Mouse (Mus musculus) T-helper 17 cell (primary cell): ENCODE measurements around the gene Frem3.

Experiments used
- in situ Hi-C, 2 experiments: fragments of 300-600 bp; cut with MboI, MseI; formaldehyde crosslinking; loops; 1 replicate in 1 of 2; 2 replicates in 1 of 2; pipeline ENCODE4 v1.15.1; 2025; ENCODE audit warnings: high pct_unique_total_duplicates in 2 of 2

Frem3 gene

DNA sequence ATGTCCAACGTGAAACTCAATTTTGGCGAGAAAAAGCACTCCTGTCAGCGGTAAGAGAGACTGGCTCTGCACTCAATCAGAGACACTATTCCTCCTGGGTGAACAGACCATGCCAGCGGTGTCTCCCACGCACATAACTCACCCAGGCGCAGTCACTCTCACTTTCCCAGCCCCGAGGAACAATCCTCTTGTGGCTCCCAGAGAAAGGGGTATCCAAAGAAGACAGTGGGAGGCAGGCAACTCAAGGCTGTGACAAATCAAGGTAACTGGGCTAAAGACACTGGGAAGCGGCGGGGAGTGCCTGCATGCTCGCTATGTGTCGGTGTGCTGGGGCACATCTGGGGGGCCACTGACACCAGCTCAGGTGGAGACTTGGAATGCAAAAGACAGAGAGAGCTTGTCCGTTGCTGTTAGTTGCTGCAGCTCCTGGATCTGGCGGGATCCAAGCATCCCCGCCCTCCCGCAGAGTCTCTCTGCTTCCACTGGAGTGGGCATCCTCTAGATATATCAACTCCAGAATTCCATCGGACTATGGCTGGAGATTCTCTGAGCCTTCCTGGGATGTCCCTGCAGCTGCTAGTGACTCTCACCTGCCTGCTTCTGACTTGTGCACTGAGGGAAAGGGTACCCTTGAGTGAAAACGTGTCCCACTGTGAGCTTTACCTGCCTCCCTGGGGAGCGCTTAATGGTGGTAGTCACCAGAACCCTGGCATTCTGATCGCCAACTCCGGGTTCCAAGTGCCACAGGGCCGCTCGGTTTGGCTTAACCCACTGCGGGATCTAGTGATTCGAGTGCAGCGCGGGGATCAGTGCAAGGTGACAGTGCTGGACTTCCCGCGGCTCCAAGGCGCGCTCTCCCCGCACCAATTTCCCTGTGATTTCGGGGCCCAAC is at the start of gene Frem3:
Gene Frem3, plus strand, starts transcription at position 532 of the 892 bp plus-strand sequence.
- in situ Hi-C loops, result loop anchor here in 1 of 2 experiments (5.0 kb wide), 1 partner anchor 57 kb away; no protein-coding TSS in a partner anchor

GRCm38 (mm10) chr8:80564205-80564839 is 46.6 kb upstream of the Frem3 start:
- in situ Hi-C loops, result no loop called here

GRCm38 (mm10) chr8:80567471-80567870 is 43.4 kb upstream of the Frem3 start:
- in situ Hi-C loops, result no loop called here

DNA sequence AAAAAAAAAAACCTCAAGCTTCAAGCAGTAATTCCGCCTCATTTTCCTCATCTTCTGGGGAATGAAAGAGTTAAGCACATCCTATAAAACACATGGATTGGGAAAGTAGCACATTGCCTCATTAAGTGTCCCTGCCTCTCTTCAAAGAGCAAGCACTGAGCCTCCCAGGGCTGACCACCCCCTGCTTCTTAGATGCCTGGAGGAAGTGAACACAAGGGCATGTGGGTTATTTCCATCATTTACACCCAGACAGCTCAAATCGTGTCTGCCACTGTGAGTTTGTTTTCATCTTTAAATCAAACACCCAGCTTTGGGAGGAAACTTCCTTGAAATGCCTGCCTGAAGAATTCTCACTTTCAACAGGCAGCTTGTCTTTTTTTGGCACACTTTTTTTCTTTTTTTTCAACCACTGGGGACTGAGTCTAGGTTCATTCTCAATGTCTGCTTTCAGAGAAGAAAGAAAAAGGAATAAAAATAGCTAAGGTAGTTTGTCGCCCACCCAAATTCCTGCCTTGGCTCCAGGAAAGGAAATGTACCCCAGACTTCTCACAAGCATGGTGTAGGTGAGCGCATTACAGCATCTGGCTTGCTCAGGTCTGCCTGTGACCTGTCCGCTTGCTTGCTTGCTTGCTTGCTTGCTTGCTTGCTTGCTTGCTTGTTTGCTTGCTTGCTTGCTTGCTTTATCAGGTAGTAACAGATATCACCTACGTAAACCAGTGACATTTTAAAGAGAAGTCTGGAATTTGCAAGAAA is 42.5 kb upstream of the Frem3 start:
- in situ Hi-C loops, result no loop called here

GRCm38 (mm10) chr8:80572417-80573061 is 38.3 kb upstream of the Frem3 start:
- in situ Hi-C loops, result loop anchor here in 1 of 2 experiments (10.0 kb wide), 1 partner anchor 1638 kb away; no protein-coding TSS in a partner anchor

DNA sequence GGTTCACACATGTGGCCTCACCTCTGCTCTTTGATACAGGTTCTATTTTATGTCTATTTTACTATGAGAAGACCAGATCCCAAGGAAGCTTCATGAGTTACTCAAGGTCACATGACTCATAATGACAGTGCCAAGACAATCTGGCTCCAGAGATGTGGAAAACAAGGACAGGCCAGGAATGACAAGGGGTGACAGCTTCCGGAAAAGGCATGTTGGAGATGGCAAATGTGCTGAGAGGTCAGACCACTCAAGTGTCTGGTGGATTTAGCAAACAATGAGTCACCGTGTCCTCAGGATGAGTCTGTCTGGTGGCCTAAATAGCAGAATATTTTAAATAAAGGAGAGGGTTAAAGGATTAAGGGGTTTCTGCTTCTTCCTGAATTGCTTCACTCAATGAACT is 33.8 kb upstream of the Frem3 start:
- in situ Hi-C loops, result loop anchor here in 1 of 2 experiments (10.0 kb wide), 1 partner anchor 1642 kb away; no protein-coding TSS in a partner anchor

DNA sequence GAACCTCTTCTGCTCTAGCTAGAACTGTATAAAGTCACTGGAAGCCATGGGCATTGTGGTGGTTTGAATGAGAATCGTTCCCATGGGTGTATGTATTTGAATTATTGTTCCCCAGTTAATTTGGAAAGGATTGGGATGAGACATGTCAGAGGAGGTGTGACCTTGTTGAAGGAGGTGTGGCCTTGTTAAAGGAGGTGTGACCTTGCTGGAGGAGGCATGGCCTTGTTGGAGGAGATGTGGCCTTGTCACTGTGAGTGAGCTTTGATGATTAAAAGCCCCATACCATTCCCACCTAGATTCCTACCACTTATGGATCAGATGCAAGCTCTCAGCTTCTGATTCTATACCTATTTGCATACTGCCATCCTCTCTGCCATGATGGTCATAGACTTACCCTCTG is 31.8 kb upstream of the Frem3 start:
- in situ Hi-C loops, result loop anchor here in 1 of 2 experiments (10.0 kb wide), 1 partner anchor 1644 kb away; no protein-coding TSS in a partner anchor

DNA sequence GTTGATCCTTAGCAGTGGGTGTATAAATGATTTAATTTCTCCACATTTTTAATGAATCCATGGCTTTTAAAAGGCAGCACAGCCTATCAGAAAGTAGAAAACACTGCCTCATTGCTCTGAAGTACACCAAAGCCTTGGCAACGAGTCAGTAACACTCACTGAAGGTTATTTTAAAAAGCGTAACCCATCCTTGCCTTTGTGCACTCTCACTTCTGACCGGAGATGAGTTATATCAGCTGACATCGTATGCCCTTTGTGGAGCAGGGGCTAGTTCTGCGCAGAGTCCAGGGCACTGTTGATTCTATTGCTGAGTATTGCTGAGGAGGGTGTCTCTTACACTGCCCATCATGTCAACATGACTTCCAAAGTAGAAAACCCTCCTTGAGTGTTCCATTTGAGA is 18.3 kb upstream of the Frem3 start:
- in situ Hi-C loops, result no loop called here

GRCm38 (mm10) chr8:80600600-80601170 is 10.2 kb upstream of the Frem3 start:
- in situ Hi-C loops, result no loop called here

- in situ Hi-C loops, result no loop called here
Observed at GRCm38 (mm10) chr8:80601886-80602285, 9.0 kb upstream of the Frem3 start.

DNA sequence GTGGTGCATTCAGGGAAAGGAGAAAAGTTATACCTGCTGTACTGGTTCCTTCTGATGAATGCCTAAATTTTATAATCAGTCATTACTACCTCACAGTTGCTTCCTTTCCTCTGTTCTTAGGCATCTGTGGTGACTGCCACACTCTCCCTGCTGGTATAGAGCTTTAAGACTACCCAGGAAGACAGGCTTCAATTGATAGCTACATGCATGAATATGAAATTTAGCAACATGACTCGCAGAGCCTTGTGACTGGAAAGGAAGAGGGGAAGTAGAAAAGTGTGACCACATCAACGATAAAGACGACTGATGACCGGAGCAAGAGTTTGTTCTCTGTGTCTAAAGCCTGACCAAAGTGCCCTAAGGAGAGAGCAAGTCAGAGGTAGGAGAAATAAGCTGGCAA is 3.8 kb upstream of the Frem3 start:
- in situ Hi-C loops, result no loop called here

- in situ Hi-C loops, result loop anchor here in 1 of 2 experiments (5.0 kb wide), 1 partner anchor 56 kb away; no protein-coding TSS in a partner anchor
Observed at GRCm38 (mm10) chr8:80611441-80611751, 516 bp downstream of the Frem3 start.

GRCm38 (mm10) chr8:80619787-80620186 is 8.9 kb downstream of the Frem3 start:
- in situ Hi-C loops, result no loop called here

DNA sequence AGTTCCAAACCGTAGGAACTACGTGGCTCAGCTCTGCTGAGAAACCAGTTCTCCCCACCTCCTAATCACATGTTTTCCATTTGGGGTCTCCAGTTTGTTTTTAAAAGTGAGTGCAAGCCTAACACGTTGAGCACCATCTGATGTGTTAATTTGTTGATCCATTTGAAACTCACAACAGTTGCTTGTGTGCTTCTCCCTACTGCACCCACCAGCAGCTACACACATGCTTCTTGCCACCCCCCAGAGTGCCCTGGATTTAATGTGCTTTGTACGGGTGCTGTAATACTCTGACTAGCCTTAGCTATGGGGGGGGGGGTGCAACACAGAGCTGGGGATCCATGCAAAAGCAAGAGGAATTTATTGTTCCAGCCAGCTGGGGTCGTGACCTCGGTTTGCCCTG is 36.5 kb downstream of the Frem3 start:
- in situ Hi-C loops, result no loop called here

DNA sequence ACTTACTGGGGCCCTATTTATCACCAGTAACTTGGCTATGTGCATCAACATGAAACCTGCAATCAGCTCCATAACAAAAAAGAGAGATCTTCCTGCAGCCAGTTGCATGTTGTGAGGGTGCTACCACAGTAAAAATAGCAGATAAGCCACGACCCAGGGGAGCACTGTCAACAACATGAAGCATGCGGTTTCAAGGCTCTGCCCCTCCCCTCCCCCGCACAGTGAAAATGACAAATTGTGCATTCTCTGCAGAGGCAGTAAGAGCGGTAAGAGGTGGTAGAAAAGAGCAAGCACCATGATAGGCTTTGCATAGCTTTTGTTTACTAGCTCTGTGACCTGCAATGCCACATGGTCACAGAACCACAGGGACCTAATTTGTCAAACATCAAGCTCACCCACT is 46.8 kb downstream of the Frem3 start:
- in situ Hi-C loops, result no loop called here

DNA sequence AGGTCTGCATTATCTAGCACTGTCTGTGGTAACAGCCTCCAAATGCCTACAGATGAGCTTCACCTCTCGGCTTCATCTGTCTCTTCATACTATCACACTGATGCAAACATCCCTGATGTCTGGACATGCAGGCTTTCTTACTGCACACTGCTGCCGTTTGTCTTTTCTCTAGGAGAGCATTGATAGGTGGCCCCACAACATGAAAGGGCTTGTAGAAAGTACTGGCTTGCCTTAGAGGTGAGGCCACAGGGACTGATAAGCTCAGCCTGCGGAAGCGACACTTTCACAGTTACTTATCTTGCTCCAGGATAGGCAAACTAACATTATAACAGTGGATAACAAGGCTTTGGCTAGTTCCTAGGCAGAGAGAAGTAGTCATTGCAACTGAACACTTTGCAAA is 50.2 kb downstream of the Frem3 start:
- in situ Hi-C loops, result no loop called here

DNA sequence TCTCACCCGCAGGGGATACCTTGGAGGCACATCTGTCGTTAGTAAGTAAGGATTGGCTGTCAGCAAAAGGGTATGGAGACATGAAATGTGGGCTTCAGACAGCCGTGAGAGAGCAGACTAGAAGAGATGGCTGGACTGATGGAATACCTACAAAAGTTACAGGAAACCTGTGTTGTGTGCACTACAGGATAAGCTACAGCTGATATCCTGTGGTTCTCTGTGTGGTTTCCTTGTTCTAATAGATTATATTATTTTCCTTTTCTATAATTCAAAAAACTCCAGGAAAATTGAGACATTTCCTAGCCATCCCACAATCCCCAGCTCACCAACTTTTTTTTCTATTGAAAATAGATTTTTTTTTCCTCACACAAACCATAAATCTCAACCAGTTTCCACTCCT is 52.6 kb downstream of the Frem3 start:
- in situ Hi-C loops, result no loop called here

GRCm38 (mm10) chr8:80669277-80669901 is 58.5 kb downstream of the Frem3 start:
- in situ Hi-C loops, result loop anchor here in 1 of 2 experiments (5.0 kb wide), 1 partner anchor 57 kb away; the partner anchor contains the start of gene Frem3

GRCm38 (mm10) chr8:80682594-80682993 is 71.7 kb downstream of the Frem3 start:
- in situ Hi-C loops, result loop anchor here in 1 of 2 experiments (10.0 kb wide), 1 partner anchor 658 kb away; no protein-coding TSS in a partner anchor

- in situ Hi-C loops, result loop anchor here in 1 of 2 experiments (10.0 kb wide), 1 partner anchor 659 kb away; no protein-coding TSS in a partner anchor
Observed at GRCm38 (mm10) chr8:80683756-80684335, 73.0 kb downstream of the Frem3 start.
